Mouse (Mus musculus) CH12.LX (cell line): ENCODE results near the gene Rem2. TPM values are rescaled to one million over a fixed set of nuclear protein-coding genes. Genes with fewer than 3 reads are reported as not detected.

ENCODE experiments used
- DNase-seq: peaks from one replicate; pipeline ENCODE4 v3.0.0-alpha.2; 2013; ENCODE audit errors: extremely low read depth
- H3K27ac ChIP-seq: 2 replicates; pipeline ENCODE4 v1.5.1; 2012; ENCODE audit warnings: low read depth, mild to moderate bottlenecking, control low read depth, moderate library complexity; ENCODE audit not compliant: insufficient read depth
- H3K27me3 ChIP-seq: replicated peaks from 2 replicates; pipeline ENCODE3; 2012; ENCODE audit warnings: inconsistent platforms
- H3K36me3 ChIP-seq, 2 experiments: replicated peaks in 1 of 2; 2 replicates each; pipeline versions ENCODE3 to v1.6.1; 2012; ENCODE audit warnings: inconsistent platforms in 1 of 2, low read length in 1 of 2, mild to moderate bottlenecking in 1 of 2, mixed read lengths in 1 of 2, moderate library complexity in 1 of 2; ENCODE audit not compliant: control insufficient read depth in 1 of 2, insufficient read depth in 1 of 2
- H3K4me1 ChIP-seq, 2 experiments: 2 replicates each; pipeline ENCODE4 v1.6.1; 2012; ENCODE audit warnings: inconsistent platforms in 1 of 2, moderate library complexity in 1 of 2; ENCODE audit not compliant: insufficient read depth in 2 of 2, control insufficient read depth in 1 of 2
- H3K4me2 ChIP-seq: 2 replicates; pipeline ENCODE4 v1.6.1; 2012; ENCODE audit warnings: low read depth, mild to moderate bottlenecking, control low read depth; ENCODE audit not compliant: poor library complexity, insufficient read depth, severe bottlenecking
- H3K4me3 ChIP-seq, 3 experiments: fragments of 150-350 bp in 1 of 3; sonication (generic) in 1 of 3; replicated peaks in 1 of 3; 2 replicates each; pipeline versions ENCODE3 to v1.5.1; 2011 to 2012; ENCODE audit warnings: low read depth in 2 of 3, low read length in 2 of 3, mild to moderate bottlenecking in 2 of 3, moderate library complexity in 2 of 3, control low read depth in 1 of 3, improper control_type of control experiment in 1 of 3, inconsistent platforms in 1 of 3, mixed read lengths in 1 of 3; ENCODE audit not compliant: poor library complexity in 1 of 3
- H3K79me2 ChIP-seq: replicated peaks from 2 replicates; pipeline ENCODE4 v1.6.1; 2012; ENCODE audit warnings: mild to moderate bottlenecking, moderate library complexity; ENCODE audit not compliant: control insufficient read depth, poor library complexity, insufficient read depth, severe bottlenecking; ENCODE audit errors: extremely low read depth
- H3K9ac ChIP-seq: 2 replicates; pipeline ENCODE4 v1.6.1; 2012; ENCODE audit warnings: low read depth, mild to moderate bottlenecking, control low read depth, moderate library complexity; ENCODE audit not compliant: insufficient read depth
- H3K9me3 ChIP-seq: replicated peaks from 2 replicates; pipeline ENCODE3; 2012; ENCODE audit warnings: low read length, inconsistent platforms, mixed read lengths
- BHLHE40 ChIP-seq: IDR thresholded peaks from 2 replicates; pipeline ENCODE4 v1.6.1; 2011; ENCODE audit warnings: mild to moderate bottlenecking, low read depth, low read length, improper control_type of control experiment
- CHD2 ChIP-seq: IDR thresholded peaks from 2 replicates; pipeline ENCODE4 v1.6.1; 2011; ENCODE audit warnings: low read length, improper control_type of control experiment
- E2F4 ChIP-seq: IDR thresholded peaks from 2 replicates; pipeline ENCODE4 v1.6.1; 2011; ENCODE audit warnings: low read depth, low read length, improper control_type of control experiment; ENCODE audit not compliant: insufficient replicate concordance
- EP300 ChIP-seq: IDR thresholded peaks from 2 replicates; pipeline ENCODE4 v1.6.1; 2011; ENCODE audit warnings: low read length, improper control_type of control experiment
- ETS1 ChIP-seq: conservative IDR thresholded peaks from 2 replicates; pipeline ENCODE4 v1.6.1; 2012; ENCODE audit warnings: low read depth, mild to moderate bottlenecking, inconsistent platforms, low read length, improper control_type of control experiment, moderate library complexity
- GABPA ChIP-seq: IDR thresholded peaks from 2 replicates; pipeline ENCODE4 v1.6.1; 2012; ENCODE audit warnings: low read depth, low read length, improper control_type of control experiment, inconsistent platforms; ENCODE audit not compliant: insufficient replicate concordance
- IRF4 ChIP-seq: IDR thresholded peaks from 2 replicates; pipeline ENCODE4 v1.6.1; 2014; ENCODE audit warnings: low read depth, mild to moderate bottlenecking, inconsistent platforms, low read length, improper control_type of control experiment
- JUN ChIP-seq: IDR thresholded peaks from 2 replicates; pipeline ENCODE4 v1.6.1; 2011; ENCODE audit warnings: low read depth, mild to moderate bottlenecking, low read length, improper control_type of control experiment, moderate library complexity; ENCODE audit not compliant: insufficient read depth
- NELFE ChIP-seq: IDR thresholded peaks from 2 replicates; pipeline ENCODE4 v1.6.1; 2011; ENCODE audit warnings: low read depth, low read length, improper control_type of control experiment
- PAX5 ChIP-seq: IDR thresholded peaks from 2 replicates; pipeline ENCODE4 v1.6.1; 2012; ENCODE audit warnings: low read length, inconsistent platforms, mixed read lengths
- POLR2AphosphoS2 ChIP-seq: IDR thresholded peaks from 2 replicates; pipeline ENCODE4 v1.6.1; 2011; ENCODE audit warnings: low read depth, low read length, improper control_type of control experiment
- RAD21 ChIP-seq: IDR thresholded peaks from 2 replicates; pipeline ENCODE4 v1.6.1; 2011; ENCODE audit warnings: low read depth, mild to moderate bottlenecking, low read length, improper control_type of control experiment, moderate library complexity
- RCOR1 ChIP-seq: conservative IDR thresholded peaks from 2 replicates; pipeline ENCODE4 v1.6.1; 2012; ENCODE audit warnings: low read depth, mild to moderate bottlenecking, inconsistent platforms, low read length, improper control_type of control experiment
- SIN3A ChIP-seq: IDR thresholded peaks from 2 replicates; pipeline ENCODE4 v1.6.1; 2012; ENCODE audit warnings: low read length, improper control_type of control experiment, inconsistent platforms
- SMC3 ChIP-seq: IDR thresholded peaks from 2 replicates; pipeline ENCODE4 v1.6.1; 2011; ENCODE audit warnings: low read depth, low read length, improper control_type of control experiment
- UBTF ChIP-seq: IDR thresholded peaks from 2 replicates; pipeline ENCODE4 v1.6.1; 2012; ENCODE audit warnings: low read depth, mild to moderate bottlenecking, inconsistent platforms, low read length, improper control_type of control experiment, moderate library complexity
- USF1 ChIP-seq: IDR thresholded peaks from 2 replicates; pipeline ENCODE4 v1.6.1; 2014; ENCODE audit warnings: low read depth, mild to moderate bottlenecking, inconsistent platforms, low read length, improper control_type of control experiment
- ZKSCAN1 ChIP-seq: IDR thresholded peaks from 2 replicates; pipeline ENCODE4 v1.6.1; 2012; ENCODE audit warnings: low read depth, inconsistent platforms, low read length, improper control_type of control experiment, borderline replicate concordance
- ZMIZ1 ChIP-seq: IDR thresholded peaks from 2 replicates; pipeline ENCODE4 v1.6.1; 2012; ENCODE audit warnings: low read depth, mild to moderate bottlenecking, inconsistent platforms, low read length, improper control_type of control experiment
- ZNF384 ChIP-seq: IDR thresholded peaks from 2 replicates; pipeline ENCODE4 v1.6.1; 2012; ENCODE audit warnings: low read depth, low read length, improper control_type of control experiment, inconsistent platforms
- dilution Hi-C: fragments of 300-500 bp; cut with MboI; formaldehyde crosslinking; loops from 2 replicates; pipeline ENCODE4 v1.14.3; 2020; ENCODE audit warnings: low sequenced_read_pairs; ENCODE audit not compliant: extremely low pct_unique_long_range_greater_than_20kb, extremely low pct_ligation_motif_present
- in situ Hi-C: fragments of 300-500 bp; cut with MboI; formaldehyde crosslinking; loops from 3 replicates; pipeline ENCODE4 v1.14.3; 2019; ENCODE audit warnings: low sequenced_read_pairs, low pct_ligation_motif_present, low pct_unique_long_range_greater_than_20kb, mixed read lengths
- polyA plus RNA-seq: library from polyadenylated mRNA; unstranded; fragments of >175 nt; gene quantifications from 2 replicates; pipeline ENCODE4 v1.2.1, GENCODE M21; 2012; ENCODE audit warnings: low read depth; ENCODE audit not compliant: insufficient read length
- total RNA-seq, 2 experiments: library from RNA; depleted of rRNA; stranded (reverse); fragments of 300-350 nt in 1 of 2; fragments of >200 nt in 1 of 2; gene quantifications; 2 replicates each; pipeline ENCODE4 v1.2.3; 2012 to 2014

Gene Rem2
- total and polyA plus RNA-seq, 3 experiments = 0.08 TPM; not detected in 2

GRCm38 (mm10) chr14:54443712-54444618 lies 31.9 kb upstream of the Rem2 start:
- no peak overlapping the region for H3K4me2 ChIP-seq
- dilution Hi-C loops (no loop called here), in situ Hi-C loops (no loop called here)
- H3K27me3 ChIP-seq = no peaks in the 10 kb centered on the region
- no peak for DNase-seq
- TF ChIP-seq PAX5 (no peak), RAD21 (no peak), EP300 (no peak), RCOR1 (no peak), POLR2AphosphoS2 (no peak), UBTF (no peak), CHD2 (no peak), USF1 (no peak), BHLHE40 (no peak), SIN3A (no peak), GABPA (no peak), IRF4 (no peak), E2F4 (no peak), ZMIZ1 (no peak), ETS1 (no peak), ZNF384 (no peak)
- H3K4me1 ChIP-seq = peaks cover 13 to 38% of the 10 kb centered on the region in 2 experiments
- H3K36me3 ChIP-seq = no peaks in the 10 kb centered on the region
- no peaks in the 10 kb centered on the region for H3K9me3 ChIP-seq
- no peak overlapping the region for H3K9ac ChIP-seq
- no peaks in the 10 kb centered on the region for H3K79me2 ChIP-seq
- H3K4me3 ChIP-seq = no peak overlapping the region
- H3K27ac ChIP-seq = no peak overlapping the region

GRCm38 (mm10) chr14:54445476-54445875 lies 30.4 kb upstream of the Rem2 start:
- dilution Hi-C loops (no loop called here), in situ Hi-C loops (no loop called here)
- Histone ChIP-seq H3K27ac (no peak overlapping the region), H3K36me3 (no peaks in the 10 kb centered on the region), H3K27me3 (no peaks in the 10 kb centered on the region), H3K79me2 (no peaks in the 10 kb centered on the region), H3K9ac (no peak overlapping the region), H3K4me3 (no peak overlapping the region), H3K4me2 (no peak overlapping the region), H3K9me3 (no peaks in the 10 kb centered on the region), H3K4me1 (peaks cover 11 to 38% of the 10 kb centered on the region in 2 experiments)
- DNase-seq = no peak
- TF ChIP-seq ETS1 (no peak), JUN (no peak), NELFE (no peak), ZKSCAN1 (no peak), SMC3 (no peak)
